Mouse (Mus musculus): ENCODE measurements around the gene Wbp1. TPM values are rescaled to one million over a fixed set of nuclear protein-coding genes. Genes with fewer than 3 reads are reported as not detected.

Gene Wbp1
- polyA plus RNA-seq, 1 experiment from 2014 or later: 172 TPM

- H3K27me3 ChIP-seq (replicated peaks; ENCODE audit: low read depth, poor library complexity, severe bottlenecking): no peaks in the 10 kb centered on the region
- 2% methylated on average over 52 of the region's 52 CpGs for WGBS
- no peak for DNase-seq (ENCODE audit: low spot score)
- H3K4me1 ChIP-seq: peaks cover 72% of the 10 kb centered on the region
- H3K36me3 ChIP-seq (replicated peaks): peaks cover 34% of the 10 kb centered on the region
- H3K9me3 ChIP-seq: no peaks in the 10 kb centered on the region
- H3K27ac ChIP-seq (replicated peaks): peak overlapping the region; percentile 99
- peak overlapping the region; percentile 83 for H3K4me3 ChIP-seq
These were observed 728 bp upstream of the Wbp1 start for GRCm38 (mm10) chr6:83121863-83122710.

GRCm38 (mm10) chr6:83119734-83120051, 1.7 kb downstream of the Wbp1 start:
- Histone ChIP-seq H3K27me3 (replicated peaks; ENCODE audit: low read depth, poor library complexity, severe bottlenecking) (no peaks in the 10 kb centered on the region), H3K4me3 (peak overlapping the region; percentile 83), H3K4me1 (peaks cover 83% of the 10 kb centered on the region), H3K36me3 (replicated peaks) (peaks cover 41% of the 10 kb centered on the region), H3K9me3 (no peaks in the 10 kb centered on the region), H3K27ac (replicated peaks) (peak overlapping the region; percentile 99)
- 78% methylated on average over 7 of the region's 7 CpGs for WGBS
- DNase-seq (ENCODE audit: low spot score): peak; percentile 18

- Histone ChIP-seq H3K4me1 (peaks cover 81% of the 10 kb centered on the region), H3K36me3 (replicated peaks) (peaks cover 41% of the 10 kb centered on the region), H3K9me3 (no peaks in the 10 kb centered on the region), H3K4me3 (peak overlapping the region; percentile 83; the same call in 1 of the 2 replicates), H3K27ac (replicated peaks) (peak overlapping the region; percentile 99), H3K27me3 (replicated peaks; ENCODE audit: low read depth, poor library complexity, severe bottlenecking) (no peaks in the 10 kb centered on the region)
- 85% methylated on average over 14 of the region's 14 CpGs for WGBS
- no peak for DNase-seq (ENCODE audit: low spot score)
These were observed 2.3 kb downstream of the Wbp1 start for GRCm38 (mm10) chr6:83118825-83119733.

GRCm38 (mm10) chr6:83118369-83118768, 3.0 kb downstream of the Wbp1 start:
- Histone ChIP-seq H3K9me3 (no peaks in the 10 kb centered on the region), H3K27me3 (replicated peaks; ENCODE audit: low read depth, poor library complexity, severe bottlenecking) (no peaks in the 10 kb centered on the region), H3K4me3 (peak overlapping the region; percentile 92; the same call in 1 of the 2 replicates), H3K36me3 (replicated peaks) (peaks cover 41% of the 10 kb centered on the region), H3K4me1 (peaks cover 73% of the 10 kb centered on the region), H3K27ac (replicated peaks) (peak overlapping the region; percentile 21; the same call in 1 of the 2 replicates)
- WGBS: 88% methylated on average over 11 of the region's 11 CpGs
- no peak for DNase-seq (ENCODE audit: low spot score)

- Histone ChIP-seq H3K36me3 (replicated peaks) (peaks cover 38% of the 10 kb centered on the region), H3K9me3 (no peaks in the 10 kb centered on the region), H3K4me3 (peak overlapping the region; percentile 92; the same call in 1 of the 2 replicates), H3K4me1 (peaks cover 66% of the 10 kb centered on the region), H3K27ac (replicated peaks) (peak overlapping the region; percentile 21; the same call in 1 of the 2 replicates), H3K27me3 (replicated peaks; ENCODE audit: low read depth, poor library complexity, severe bottlenecking) (no peaks in the 10 kb centered on the region)
- DNase-seq (ENCODE audit: low spot score): no peak
- 91% methylated on average over 13 of the region's 13 CpGs for WGBS
These were observed 3.7 kb downstream of the Wbp1 start for GRCm38 (mm10) chr6:83117616-83118015.

GRCm38 (mm10) chr6:83117165-83117438, 4.3 kb downstream of the Wbp1 start:
- Histone ChIP-seq H3K4me3 (peak overlapping the region; percentile 92), H3K27ac (replicated peaks) (peak overlapping the region; percentile 21; the same call in 1 of the 2 replicates), H3K4me1 (peaks cover 61% of the 10 kb centered on the region), H3K27me3 (replicated peaks; ENCODE audit: low read depth, poor library complexity, severe bottlenecking) (no peaks in the 10 kb centered on the region), H3K36me3 (replicated peaks) (peaks cover 38% of the 10 kb centered on the region), H3K9me3 (no peaks in the 10 kb centered on the region)
- 87% methylated on average over 4 of the region's 4 CpGs for WGBS
- no peak for DNase-seq (ENCODE audit: low spot score)

- H3K4me1 ChIP-seq: peaks cover 56% of the 10 kb centered on the region
- H3K27me3 ChIP-seq (replicated peaks; ENCODE audit: low read depth, poor library complexity, severe bottlenecking): no peaks in the 10 kb centered on the region
- peaks cover 38% of the 10 kb centered on the region for H3K36me3 ChIP-seq (replicated peaks)
- DNase-seq (ENCODE audit: low spot score): no peak
- no peaks in the 10 kb centered on the region for H3K9me3 ChIP-seq
- 84% methylated on average over 11 of the region's 11 CpGs for WGBS
- peak overlapping the region; percentile 91 for H3K27ac ChIP-seq (replicated peaks)
- H3K4me3 ChIP-seq: peak overlapping the region; percentile 92
These were observed 4.8 kb downstream of the Wbp1 start for GRCm38 (mm10) chr6:83116373-83117164.

- no peak for DNase-seq (ENCODE audit: low spot score)
- WGBS: 2% methylated on average over 48 of the region's 48 CpGs
- Histone ChIP-seq H3K4me3 (peak overlapping the region; percentile 92), H3K4me1 (peaks cover 56% of the 10 kb centered on the region), H3K9me3 (no peaks in the 10 kb centered on the region), H3K36me3 (replicated peaks) (peaks cover 45% of the 10 kb centered on the region), H3K27ac (replicated peaks) (peak overlapping the region; percentile 91), H3K27me3 (replicated peaks; ENCODE audit: low read depth, poor library complexity, severe bottlenecking) (no peaks in the 10 kb centered on the region)
These were observed 5.5 kb downstream of the Wbp1 start for GRCm38 (mm10) chr6:83115682-83116372.

GRCm38 (mm10) chr6:83115011-83115671, 6.2 kb downstream of the Wbp1 start, which contains the start of gene Mogs:
Gene Mogs (plus strand): TSS chr6:83115496.
- peak; percentile 96 for DNase-seq (ENCODE audit: low spot score)
- WGBS: 2% methylated on average over 58 of the region's 58 CpGs
- no peaks in the 10 kb centered on the region for H3K9me3 ChIP-seq
- peaks cover 50% of the 10 kb centered on the region for H3K36me3 ChIP-seq (replicated peaks)
- peaks cover 50% of the 10 kb centered on the region for H3K4me1 ChIP-seq
- H3K4me3 ChIP-seq: peak within 1 kb of the TSS; percentile 92
- peak within 1 kb of the TSS; percentile 91 for H3K27ac ChIP-seq (replicated peaks)
- no peaks in the 10 kb centered on the region for H3K27me3 ChIP-seq (replicated peaks; ENCODE audit: low read depth, poor library complexity, severe bottlenecking)

- no peak overlapping the region for H3K27ac ChIP-seq (replicated peaks)
- 93% methylated on average over 4 of the region's 4 CpGs for WGBS
- H3K9me3 ChIP-seq: no peaks in the 10 kb centered on the region
- H3K36me3 ChIP-seq (replicated peaks): peaks cover 20% of the 10 kb centered on the region
- peaks cover 42% of the 10 kb centered on the region for H3K4me1 ChIP-seq
- no peak overlapping the region for H3K4me3 ChIP-seq
- DNase-seq (ENCODE audit: low spot score): no peak
- H3K27me3 ChIP-seq (replicated peaks; ENCODE audit: low read depth, poor library complexity, severe bottlenecking): no peaks in the 10 kb centered on the region
These were observed 9.7 kb downstream of the Wbp1 start for GRCm38 (mm10) chr6:83111510-83112136.
